Mouse (Mus musculus) hindbrain, embryonic 13.5 days (tissue): ENCODE results near the gene Srd5a3. TPM values are rescaled to one million over a fixed set of nuclear protein-coding genes. Genes with fewer than 3 reads are reported as not detected.
"Not testable (repeated sequence)": the region's sequence is repeated elsewhere in the genome, so short reads cannot be mapped to it uniquely, and the experiment has no call there.

Experiments
- ATAC-seq: fragments of 200-750 bp; cut with Nextera tagmentation; 2 replicates; pipeline ENCODE4 v1.8.0; 2017; ENCODE audit warnings: moderate TSS enrichment; ENCODE audit not compliant: low FRiP score
- H3K27ac ChIP-seq: fragments of 300-500 bp; sonication (generic); 2 replicates; pipeline ENCODE4 v1.5.1; 2015; ENCODE audit warnings: inconsistent platforms, mild to moderate bottlenecking, moderate library complexity
- H3K27me3 ChIP-seq: fragments of 300-500 bp; sonication (generic); 2 replicates; pipeline ENCODE4 v1.6.1; 2015; ENCODE audit warnings: mild to moderate bottlenecking, inconsistent platforms
- H3K36me3 ChIP-seq: fragments of 300-500 bp; sonication (generic); 2 replicates; pipeline ENCODE4 v1.6.1; 2015; ENCODE audit warnings: mild to moderate bottlenecking, inconsistent platforms
- H3K4me1 ChIP-seq: fragments of 300-500 bp; sonication (generic); replicated peaks from 2 replicates; pipeline ENCODE4 v1.6.1; 2015; ENCODE audit warnings: inconsistent platforms
- H3K4me2 ChIP-seq: fragments of 300-500 bp; sonication (generic); 2 replicates; pipeline ENCODE4 v1.6.1; 2015; ENCODE audit warnings: inconsistent platforms, mild to moderate bottlenecking, moderate library complexity
- H3K4me3 ChIP-seq: fragments of 300-500 bp; sonication (generic); 2 replicates; pipeline ENCODE4 v1.5.1; 2015; ENCODE audit warnings: mild to moderate bottlenecking, inconsistent platforms
- H3K9ac ChIP-seq: fragments of 300-500 bp; sonication (generic); 2 replicates; pipeline ENCODE4 v1.6.1; 2015; ENCODE audit warnings: mild to moderate bottlenecking, inconsistent platforms
- H3K9me3 ChIP-seq: fragments of 300-500 bp; sonication (generic); 2 replicates; pipeline ENCODE4 v1.6.1; 2016; ENCODE audit warnings: inconsistent platforms
- WGBS: fragments of 180-500 bp; shearing (Covaris S2); methylation state at CpG from one replicate; pipeline ENCODE4 v1.1.7; 2015; 5-methylcytosine and 5-hydroxymethylcytosine counted together
- polyA plus RNA-seq: library from polyadenylated mRNA; unstranded; fragments of >200 nt; fragmentation: Nextera tagmentation; extraction: Ambion mirVana; gene quantifications from 2 replicates; pipeline ENCODE4 v1.2.1, GENCODE M21; 2015

Srd5a3 gene
- polyA plus RNA-seq = 17.1 and 18.1 TPM in 2 replicates

GRCm38 (mm10) chr5:76139808-76140729, at the start of gene Srd5a3:
Gene Srd5a3 (plus strand): TSS chr5:76140271.
- Histone ChIP-seq H3K27me3 (no peaks in the 10 kb centered on the region), H3K4me2 (peak within 1 kb of the TSS; percentile 78), H3K9ac (peak within 1 kb of the TSS; percentile 85), H3K4me1 (peaks cover 13% of the 10 kb centered on the region), H3K4me3 (peak within 1 kb of the TSS; percentile 66), H3K9me3 (no peaks in the 10 kb centered on the region), H3K36me3 (no peaks in the 10 kb centered on the region), H3K27ac (peak within 1 kb of the TSS; percentile 93)
- peak; percentile 97 for ATAC-seq
- WGBS = under 1% methylated on average over 67 of the region's 69 CpGs

DNA sequence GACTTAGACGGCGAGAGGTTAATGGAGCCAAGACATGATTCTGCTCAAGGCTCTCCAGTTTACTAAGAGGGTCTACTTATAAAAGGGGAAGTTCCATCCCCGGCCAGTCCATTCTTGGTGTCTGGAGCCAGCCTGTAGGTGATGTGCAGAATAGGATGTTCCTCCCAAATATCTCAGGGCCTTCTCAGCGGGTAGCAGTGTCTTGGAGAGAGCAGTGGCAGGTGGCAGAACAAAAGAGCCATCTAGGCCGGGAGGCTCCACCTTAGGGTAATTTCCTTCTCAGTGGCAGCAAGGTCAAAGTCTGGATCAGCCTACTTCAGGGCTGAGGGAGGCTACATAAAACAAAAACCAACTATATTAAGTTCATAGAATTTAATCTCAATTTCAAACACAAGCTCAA, 36.3 kb upstream of the Srd5a3 start:
- not testable (repeated sequence) for H3K27ac ChIP-seq, H3K4me1 ChIP-seq, H3K4me2 ChIP-seq, ATAC-seq, H3K4me3 ChIP-seq, H3K9ac ChIP-seq, H3K36me3 ChIP-seq, H3K9me3 ChIP-seq, H3K27me3 ChIP-seq
- WGBS = 71% methylated on average over 5 of the region's 5 CpGs

- no peak overlapping the region for H3K4me2 ChIP-seq
- no peak overlapping the region for H3K27ac ChIP-seq
- no peaks in the 10 kb centered on the region for H3K9me3 ChIP-seq
- H3K4me1 ChIP-seq = no peaks in the 10 kb centered on the region
- WGBS = 78% methylated on average over 5 of the region's 5 CpGs
- no peaks in the 10 kb centered on the region for H3K27me3 ChIP-seq
- ATAC-seq = no peak
- H3K9ac ChIP-seq = no peak overlapping the region
- no peaks in the 10 kb centered on the region for H3K36me3 ChIP-seq
- H3K4me3 ChIP-seq = no peak overlapping the region
Observed at GRCm38 (mm10) chr5:76107306-76107705, 32.8 kb upstream of the Srd5a3 start.

DNA sequence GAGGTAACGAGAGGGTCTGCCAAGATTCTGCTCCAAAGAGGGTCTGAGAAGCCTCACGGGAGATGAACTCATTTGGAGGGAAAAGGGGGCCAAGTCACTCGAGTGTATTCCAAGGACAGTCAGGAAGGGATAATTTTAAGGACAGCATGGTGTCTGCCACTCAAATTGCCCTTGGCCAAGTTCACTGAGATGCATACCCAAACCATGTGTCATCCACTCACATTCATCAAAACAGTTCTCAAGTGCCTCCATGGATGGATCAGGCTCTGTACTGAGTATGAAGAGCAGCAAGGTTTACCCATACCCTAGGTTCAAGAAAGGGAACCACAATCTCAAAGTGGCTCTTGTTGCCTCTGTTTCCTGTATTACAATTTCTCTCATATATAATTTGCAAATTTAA, 31.6 kb upstream of the Srd5a3 start:
- Histone ChIP-seq H3K4me3 (no peak overlapping the region), H3K27ac (no peak overlapping the region), H3K36me3 (no peaks in the 10 kb centered on the region), H3K9ac (no peak overlapping the region), H3K27me3 (no peaks in the 10 kb centered on the region), H3K4me1 (no peaks in the 10 kb centered on the region), H3K4me2 (no peak overlapping the region), H3K9me3 (no peaks in the 10 kb centered on the region)
- WGBS = 86% methylated on average over 3 of the region's 3 CpGs
- no peak for ATAC-seq

GRCm38 (mm10) chr5:76111173-76111572, 28.9 kb upstream of the Srd5a3 start:
- Histone ChIP-seq H3K4me3 (no peak overlapping the region), H3K27ac (no peak overlapping the region), H3K27me3 (no peaks in the 10 kb centered on the region), H3K36me3 (no peaks in the 10 kb centered on the region), H3K9ac (no peak overlapping the region), H3K4me2 (no peak overlapping the region), H3K4me1 (no peaks in the 10 kb centered on the region), H3K9me3 (no peaks in the 10 kb centered on the region)
- no peak for ATAC-seq
- 93% methylated on average over 3 of the region's 3 CpGs for WGBS

DNA sequence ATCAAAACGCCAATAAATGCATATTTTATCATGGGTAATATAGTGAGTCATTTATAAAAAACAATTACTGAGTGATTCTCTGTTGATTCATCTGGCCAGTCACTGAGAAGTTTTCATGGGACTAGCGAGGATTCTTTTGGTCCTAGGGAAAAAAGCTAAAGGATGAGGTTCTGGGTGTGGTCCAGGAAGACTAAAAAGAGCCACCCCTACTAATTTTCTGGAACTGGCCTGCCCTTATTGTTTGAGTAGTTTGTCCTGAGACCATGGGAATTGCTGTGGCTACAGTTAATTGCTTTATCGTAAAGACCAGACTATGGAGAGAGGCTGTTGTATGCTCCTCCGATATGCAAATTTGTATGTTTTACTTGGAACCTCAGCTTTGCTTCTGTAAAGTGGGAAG, 28.1 kb upstream of the Srd5a3 start:
- H3K9ac ChIP-seq = no peak overlapping the region

DNA sequence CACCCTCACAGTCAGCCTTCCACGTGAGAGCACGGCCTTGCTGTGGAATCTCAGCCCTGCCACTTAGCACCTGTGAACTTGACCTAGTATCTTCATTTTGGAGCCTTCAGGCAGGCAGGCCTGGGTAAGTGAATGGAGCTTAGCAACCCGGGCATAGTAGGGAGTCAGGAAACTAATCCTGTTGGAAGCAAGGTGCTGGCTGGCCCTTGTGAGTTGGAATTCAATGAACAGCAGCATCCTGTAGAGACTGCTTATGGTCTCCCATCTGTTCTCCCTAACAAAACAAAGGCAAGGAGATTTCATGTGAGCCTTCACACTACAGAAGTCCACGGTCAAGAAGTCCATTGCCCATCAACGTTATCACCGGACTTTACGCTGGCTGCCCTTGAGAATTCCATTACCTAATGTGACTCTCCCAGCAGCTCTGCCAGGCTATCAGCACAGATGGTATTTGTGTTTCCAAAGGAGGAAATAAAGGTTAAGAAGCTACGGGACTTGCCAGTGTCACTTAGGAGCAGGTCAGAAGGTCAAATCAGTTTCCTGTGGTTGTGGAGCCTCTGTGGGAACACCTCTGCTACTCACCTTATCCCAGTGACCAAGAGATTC, 24.5 kb upstream of the Srd5a3 start:
- no peaks in the 10 kb centered on the region for H3K27me3 ChIP-seq
- no peak overlapping the region for H3K9ac ChIP-seq
- 87% methylated on average over 8 of the region's 8 CpGs for WGBS
- no peak for ATAC-seq
- H3K4me3 ChIP-seq = no peak overlapping the region
- no peak overlapping the region for H3K27ac ChIP-seq
- H3K4me1 ChIP-seq = no peaks in the 10 kb centered on the region
- no peaks in the 10 kb centered on the region for H3K36me3 ChIP-seq
- no peak overlapping the region for H3K4me2 ChIP-seq
- no peaks in the 10 kb centered on the region for H3K9me3 ChIP-seq

More for the DNA sequence above, 28.1 kb upstream of the Srd5a3 start:
- H3K4me3 ChIP-seq = no peak overlapping the region
- no peak for ATAC-seq
- H3K27me3 ChIP-seq = no peaks in the 10 kb centered on the region
- H3K27ac ChIP-seq = no peak overlapping the region
- no peaks in the 10 kb centered on the region for H3K9me3 ChIP-seq
- H3K36me3 ChIP-seq = no peaks in the 10 kb centered on the region
- no peaks in the 10 kb centered on the region for H3K4me1 ChIP-seq
- 82% methylated on average over 4 of the region's 4 CpGs for WGBS
- no peak overlapping the region for H3K4me2 ChIP-seq

DNA sequence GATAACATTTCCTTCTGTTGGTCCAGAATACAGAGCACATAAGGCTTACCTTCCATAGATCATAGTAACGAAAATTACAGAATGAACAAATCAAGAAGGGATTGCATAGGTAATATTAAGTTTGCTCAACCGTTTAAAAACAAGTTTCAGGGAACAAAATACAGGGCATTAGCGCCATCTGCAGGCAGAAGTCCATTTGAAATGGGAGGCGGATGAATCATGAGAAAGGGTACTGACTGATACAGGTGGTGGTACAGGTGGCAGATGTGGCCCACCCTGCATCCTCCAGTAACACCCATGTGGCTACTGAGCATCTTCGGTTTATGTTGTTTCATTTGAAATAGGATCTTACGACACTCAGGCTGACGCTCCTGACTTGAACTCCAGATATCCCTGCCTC, 21.6 kb upstream of the Srd5a3 start:
- ATAC-seq = no peak
- Histone ChIP-seq H3K9ac (no peak overlapping the region), H3K4me1 (no peaks in the 10 kb centered on the region), H3K4me3 (no peak overlapping the region), H3K36me3 (no peaks in the 10 kb centered on the region), H3K9me3 (peaks cover 8% of the 10 kb centered on the region; the same call in 1 of the 2 replicates), H3K27me3 (no peaks in the 10 kb centered on the region), H3K27ac (no peak overlapping the region), H3K4me2 (no peak overlapping the region)
- WGBS = 39% methylated on average over 7 of the region's 7 CpGs

DNA sequence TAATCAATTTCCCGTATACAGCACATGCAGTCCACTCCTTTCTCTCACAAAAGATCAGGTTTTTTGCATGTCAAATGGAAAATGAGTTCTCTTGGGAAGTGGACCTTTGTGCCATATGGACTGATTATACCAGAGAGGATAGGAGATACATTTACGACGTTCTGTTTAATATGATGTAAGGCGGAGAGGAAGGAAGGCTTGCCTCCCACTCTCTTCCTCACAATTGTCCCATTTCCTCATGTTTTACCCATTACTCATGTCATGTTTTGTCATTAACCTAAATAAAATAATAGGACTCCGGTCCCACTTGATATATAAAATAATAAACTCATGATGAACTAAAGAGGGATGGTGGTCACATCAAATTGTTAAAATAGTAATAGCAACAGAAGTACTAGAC, 19.4 kb upstream of the Srd5a3 start:
- no peak overlapping the region for H3K27ac ChIP-seq
- no peaks in the 10 kb centered on the region for H3K4me1 ChIP-seq
- no peaks in the 10 kb centered on the region for H3K27me3 ChIP-seq
- H3K9me3 ChIP-seq = peaks cover 19% of the 10 kb centered on the region; the same call in 1 of the 2 replicates
- no peak overlapping the region for H3K4me2 ChIP-seq
- no peak overlapping the region for H3K9ac ChIP-seq
- H3K4me3 ChIP-seq = no peak overlapping the region
- 76% methylated on average over 5 of the region's 5 CpGs for WGBS
- no peak for ATAC-seq
- H3K36me3 ChIP-seq = no peaks in the 10 kb centered on the region

GRCm38 (mm10) chr5:76127584-76128316, 12.3 kb upstream of the Srd5a3 start:
- H3K27ac ChIP-seq = no peak overlapping the region
- no peak overlapping the region for H3K4me2 ChIP-seq
- H3K9me3 ChIP-seq = peaks cover 19% of the 10 kb centered on the region; the same call in 1 of the 2 replicates
- H3K4me1 ChIP-seq = no peaks in the 10 kb centered on the region
- no peak overlapping the region for H3K9ac ChIP-seq
- no peaks in the 10 kb centered on the region for H3K27me3 ChIP-seq
- WGBS = 91% methylated on average over 5 of the region's 5 CpGs
- ATAC-seq = no peak
- H3K4me3 ChIP-seq = no peak overlapping the region
- H3K36me3 ChIP-seq = no peaks in the 10 kb centered on the region

GRCm38 (mm10) chr5:76130292-76130691, 9.8 kb upstream of the Srd5a3 start:
- Histone ChIP-seq H3K27ac (no peak overlapping the region), H3K27me3 (no peaks in the 10 kb centered on the region), H3K4me1 (no peaks in the 10 kb centered on the region), H3K4me3 (no peak overlapping the region), H3K9ac (no peak overlapping the region), H3K9me3 (no peaks in the 10 kb centered on the region), H3K36me3 (no peaks in the 10 kb centered on the region), H3K4me2 (no peak overlapping the region)
- WGBS = 56% methylated on average over 2 of the region's 2 CpGs
- ATAC-seq = no peak

GRCm38 (mm10) chr5:76131990-76132389, 8.1 kb upstream of the Srd5a3 start:
- ATAC-seq = no peak
- Histone ChIP-seq H3K9me3 (no peaks in the 10 kb centered on the region), H3K4me1 (no peaks in the 10 kb centered on the region), H3K4me2 (no peak overlapping the region), H3K27ac (no peak overlapping the region), H3K27me3 (no peaks in the 10 kb centered on the region), H3K4me3 (no peak overlapping the region), H3K9ac (no peak overlapping the region), H3K36me3 (no peaks in the 10 kb centered on the region)
- WGBS = 90% methylated on average over 4 of the region's 4 CpGs
